19 mouse cellular contexts compared by ENCODE assay signal in the genomic region with DNA sequence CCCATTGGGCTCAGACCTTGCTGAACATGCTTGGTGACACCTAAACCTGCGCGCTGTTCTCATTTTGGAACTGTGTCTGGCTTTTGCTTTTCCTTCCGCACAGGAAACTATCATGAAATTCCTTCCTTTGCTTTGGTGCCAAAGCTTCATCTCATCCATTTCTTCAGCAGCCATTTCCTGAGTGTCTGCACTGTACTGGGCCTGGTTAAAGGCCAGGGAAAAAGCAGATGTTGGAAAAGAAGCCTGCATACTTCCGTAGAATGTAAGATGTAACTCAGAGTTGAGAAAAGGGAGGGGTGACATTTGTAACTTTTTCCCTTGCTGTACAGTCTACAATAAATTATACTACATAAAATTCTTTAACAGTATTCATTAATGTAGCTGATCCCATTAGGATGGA. TPM values are rescaled to one million over a fixed set of nuclear protein-coding genes. Genes with fewer than 3 reads are reported as not detected.
DNase-seq lines count a peak whose midpoint lies in the region; ATAC-seq and TF ChIP-seq lines count a peak whose summit lies in the region.
"Had no signal": no experiment of that assay in that cellular context is flagged by ENCODE, and none has a peak within 500 bp of the region (broad histone marks: within the 10 kb centered on the region; RNA-seq: fewer than 3 reads in every experiment).

No protein-coding gene starts in this region.

- no peak overlapping the region for H3K9ac ChIP-seq in kidney, embryonic 14.5 days (ENCODE audit: low read depth, low read length)
- H3K9ac ChIP-seq in kidney, postnatal 0 days (ENCODE audit: low read depth, low read length) = no peak overlapping the region
- H3K9ac ChIP-seq: forebrain, embryonic 13.5 days; liver, embryonic 12.5 days; midbrain, embryonic 15.5 days had no signal

- intact Hi-C loops in heart, postnatal 36 days (cut with DNase I) = no loop called here
- intact Hi-C loops in heart, postnatal 10 days (cut with DNase I) = no loop called here

- WGBS in kidney, embryonic 14.5 days = 75% methylated on average over 4 of the region's 4 CpGs
- 61% methylated on average over 4 of the region's 4 CpGs for WGBS in kidney, postnatal 0 days

- H3K36me3 ChIP-seq in kidney, embryonic 14.5 days (ENCODE audit: control insufficient read depth, insufficient read depth, low read length) = no peaks in the 10 kb centered on the region
- no peaks in the 10 kb centered on the region for H3K36me3 ChIP-seq in kidney, postnatal 0 days (ENCODE audit: insufficient read depth, low read length)
- H3K36me3 ChIP-seq: liver, embryonic 12.5 days; midbrain, embryonic 15.5 days had no signal

- H3K4me3 ChIP-seq in kidney, embryonic 14.5 days (ENCODE audit: low read length) = no peak overlapping the region
- H3K4me3 ChIP-seq in kidney, postnatal 0 days (replicated peaks; ENCODE audit: low read depth, low read length) = no peak overlapping the region
- no peak overlapping the region for H3K4me3 ChIP-seq in layer of hippocampus, adult 2 months
- H3K4me3 ChIP-seq: forebrain, embryonic 13.5 days; liver, embryonic 12.5 days; midbrain, embryonic 15.5 days had no signal

- H3K27ac ChIP-seq in kidney, embryonic 14.5 days (ENCODE audit: low read depth, low read length) = no peak overlapping the region
- no peak overlapping the region for H3K27ac ChIP-seq in kidney, postnatal 0 days
- H3K27ac ChIP-seq in layer of hippocampus, adult 2 months = no peak overlapping the region
- H3K27ac ChIP-seq: forebrain, embryonic 13.5 days; hindbrain, postnatal 0 days; liver, embryonic 12.5 days; midbrain, embryonic 15.5 days had no signal

- no peaks in the 10 kb centered on the region for H3K9me3 ChIP-seq in kidney, embryonic 14.5 days (ENCODE audit: control insufficient read depth, low read length)
- H3K9me3 ChIP-seq in kidney, postnatal 0 days (replicated peaks; ENCODE audit: low read length) = no peaks in the 10 kb centered on the region
- H3K9me3 ChIP-seq: forebrain, embryonic 13.5 days; liver, embryonic 12.5 days; midbrain, embryonic 15.5 days had no signal

- peak; percentile 11 to 15 for DNase-seq in heart, adult 9 months (ENCODE audit: low spot score in 2 of 2)
- no peak for DNase-seq in heart, postnatal 36 days
- DNase-seq in kidney, adult 11 months = no peak
- peak; percentile 44 to 47 for DNase-seq in heart, postnatal 10 days
- DNase-seq in kidney, postnatal 0 days (ENCODE audit: low spot score) = peak; percentile 84
- DNase-seq in layer of hippocampus, adult 9-10 months (ENCODE audit: low spot score) = no peak
- DNase-seq in layer of hippocampus, adult 2 months (ENCODE audit: low spot score in 2 of 2) = no peak
- DNase-seq: adrenal gland, postnatal 25 days; cerebellum, adult 9-10 months; layer of hippocampus, adult 9-11 months; thymus, adult 2 months had no signal

- no peaks in the 10 kb centered on the region for H3K4me1 ChIP-seq in kidney, embryonic 14.5 days (ENCODE audit: control insufficient read depth, insufficient read depth, low read length)
- H3K4me1 ChIP-seq in kidney, postnatal 0 days (replicated peaks; ENCODE audit: insufficient read depth, low read length) = no peaks in the 10 kb centered on the region
- H3K4me1 ChIP-seq: liver, embryonic 12.5 days had no signal

- no peaks in the 10 kb centered on the region for H3K27me3 ChIP-seq in kidney, embryonic 14.5 days (ENCODE audit: control insufficient read depth, insufficient read depth, low read length)
- no peaks in the 10 kb centered on the region for H3K27me3 ChIP-seq in kidney, postnatal 0 days (ENCODE audit: insufficient read depth, low read length)
- H3K27me3 ChIP-seq: forebrain, embryonic 13.5 days; liver, embryonic 12.5 days; midbrain, embryonic 15.5 days had no signal

- ATAC-seq in kidney, embryonic 14.5 days (ENCODE audit: low FRiP score, low TSS enrichment) = peak; percentile 43; the same call in 1 of the 2 replicates
- no peak; the same call in 1 of the 2 replicates for ATAC-seq in kidney, postnatal 0 days (replicated peaks; ENCODE audit: low FRiP score, low read depth)
- ATAC-seq: activated CD4-positive, CD25-positive, alpha-beta regulatory T cell, adult 4 months; forebrain, embryonic 13.5 days; hindbrain, postnatal 0 days; liver, embryonic 12.5 days; midbrain, embryonic 15.5 days had no signal

- no peak overlapping the region for H3K4me2 ChIP-seq in kidney, embryonic 14.5 days (replicated peaks; ENCODE audit: low read depth, low read length)
- no peak overlapping the region for H3K4me2 ChIP-seq in kidney, postnatal 0 days (ENCODE audit: low read length)
- H3K4me2 ChIP-seq: forebrain, embryonic 13.5 days; liver, embryonic 12.5 days; midbrain, embryonic 15.5 days had no signal

- TF ChIP-seq CTCF in kidney, postnatal 0 days (IDR thresholded peaks at IDR 0.05; ENCODE audit: low read depth) = no peak
- no peak for TF ChIP-seq CTCF in layer of hippocampus, adult 2 months (conservative IDR thresholded peaks at IDR 0.05)

RNA-seq across cellular contexts. Expression of a gene that starts 18.2 kb away (rescaled TPM):
- 1 to 10 TPM; 6.1 to 9.5 TPM for total RNA-seq in heart, postnatal 36 days (2021)
- 39.4 and 47.4 TPM in 2 replicates for polyA plus RNA-seq in kidney, embryonic 14.5 days (2014; fragmentation: Nextera tagmentation; extraction: Ambion mirVana)
- total RNA-seq in heart, postnatal 10 days (2021) = 10 to 100 TPM; 21.3 to 25.2 TPM
- polyA plus RNA-seq in kidney, postnatal 0 days (2015; fragmentation: Nextera tagmentation; extraction: Ambion mirVana) = 69.5 and 70.6 TPM in 2 replicates
- total RNA-seq in layer of hippocampus, adult 2 months (2021) = 10 to 100 TPM; 19.6 to 21.6 TPM
- total RNA-seq: granulocyte monocyte progenitor cell, adult 5-6 weeks; megakaryocyte, adult 5-6 weeks had no signal

Comparison
In these comparisons a context has a peak if more than half of its experiments do, and no peak if none do; other contexts are left out.
1. DNase-seq: peak in heart, adult 9 months (2 of 2), heart, postnatal 10 days (2 of 2) and kidney, postnatal 0 days (single experiment); none in heart, postnatal 36 days (0 of 2), kidney, adult 11 months (single experiment), layer of hippocampus, adult 9-10 months (single experiment) and layer of hippocampus, adult 2 months (0 of 2).